Mouse (Mus musculus) CH12.LX (cell line): ENCODE measurements around the gene Ankrd34b.

Experiments used
- BHLHE40 ChIP-seq: IDR thresholded peaks from 2 replicates; pipeline ENCODE4 v1.6.1; 2011; ENCODE audit warnings: mild to moderate bottlenecking, low read depth, low read length, improper control_type of control experiment
- CHD2 ChIP-seq: IDR thresholded peaks from 2 replicates; pipeline ENCODE4 v1.6.1; 2011; ENCODE audit warnings: low read length, improper control_type of control experiment
- CTCF ChIP-seq, 2 experiments: IDR thresholded peaks in 1 of 2; conservative IDR thresholded peaks in 1 of 2; 2 replicates each; pipeline ENCODE4 v1.5.1; 2011 to 2012; ENCODE audit warnings: low read depth in 2 of 2, low read length in 2 of 2, improper control_type of control experiment in 1 of 2, inconsistent platforms in 1 of 2, mild to moderate bottlenecking in 1 of 2, moderate library complexity in 1 of 2
- E2F4 ChIP-seq: IDR thresholded peaks from 2 replicates; pipeline ENCODE4 v1.6.1; 2011; ENCODE audit warnings: low read depth, low read length, improper control_type of control experiment; ENCODE audit not compliant: insufficient replicate concordance
- IRF4 ChIP-seq: IDR thresholded peaks from 2 replicates; pipeline ENCODE4 v1.6.1; 2014; ENCODE audit warnings: low read depth, mild to moderate bottlenecking, inconsistent platforms, low read length, improper control_type of control experiment
- JUN ChIP-seq: IDR thresholded peaks from 2 replicates; pipeline ENCODE4 v1.6.1; 2011; ENCODE audit warnings: low read depth, mild to moderate bottlenecking, low read length, improper control_type of control experiment, moderate library complexity; ENCODE audit not compliant: insufficient read depth
- MAX ChIP-seq: IDR thresholded peaks from 2 replicates; pipeline ENCODE4 v1.6.1; 2011; ENCODE audit warnings: low read length, improper control_type of control experiment
- POLR2A ChIP-seq: IDR thresholded peaks from 2 replicates; pipeline ENCODE4 v1.6.1; 2011; ENCODE audit warnings: low read depth, mild to moderate bottlenecking, improper control_type of control experiment, low read length
- TBP ChIP-seq: conservative IDR thresholded peaks from 2 replicates; pipeline ENCODE4 v1.6.1; 2011; ENCODE audit warnings: low read depth, low read length, improper control_type of control experiment

GRCm38 (mm10) chr13:92446872-92447271 lies 21.2 kb downstream of the Ankrd34b start:
- TF ChIP-seq JUN (no peak), CTCF (conservative IDR thresholded peaks at IDR 0.05 in 1 of 2, IDR thresholded peaks at IDR 0.05 in 1 of 2; ENCODE audit: low read depth in 2 of 2, low read length in 2 of 2) (no peak), POLR2A (no peak), E2F4 (no peak), IRF4 (no peak), BHLHE40 (no peak), TBP (no peak), CHD2 (no peak), MAX (no peak)
